Mouse (Mus musculus): ENCODE measurements around the gene Rab9b. TPM values are rescaled to one million over a fixed set of nuclear protein-coding genes. Genes with fewer than 3 reads are reported as not detected.

The Rab9b gene
- total and polyA plus RNA-seq, 3 experiments, result not detected

DNA sequence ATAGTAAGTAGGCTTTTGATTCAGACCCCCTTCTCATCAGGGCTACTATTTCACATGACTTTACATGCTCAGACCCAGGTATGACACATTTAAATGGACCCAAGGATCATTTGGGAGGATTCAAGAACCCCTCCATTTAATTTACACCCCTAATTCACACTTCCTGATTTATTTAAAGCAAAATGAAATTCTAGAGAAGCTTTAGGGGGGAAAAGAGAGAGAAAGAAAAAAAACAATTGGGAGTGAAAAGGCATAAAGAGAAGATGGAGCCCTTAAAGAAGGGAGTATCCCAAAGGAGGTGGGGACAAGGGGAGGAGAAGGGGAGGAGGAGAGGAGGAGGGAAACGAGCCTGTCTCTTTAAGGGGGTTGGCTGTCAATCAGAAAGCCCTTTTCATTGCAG is 46.2 kb downstream of the Rab9b start, which contains the start of gene Plp1:
Gene Plp1 (plus strand): TSS at position 301 of the 400 bp plus-strand sequence.
- H3K4me3 ChIP-seq (ENCODE audit: control insufficient read depth in 1 of 2, insufficient read depth in 1 of 2, low read depth in 2 of 2, low read length in 2 of 2), result no peak within 1 kb of the TSS

DNA sequence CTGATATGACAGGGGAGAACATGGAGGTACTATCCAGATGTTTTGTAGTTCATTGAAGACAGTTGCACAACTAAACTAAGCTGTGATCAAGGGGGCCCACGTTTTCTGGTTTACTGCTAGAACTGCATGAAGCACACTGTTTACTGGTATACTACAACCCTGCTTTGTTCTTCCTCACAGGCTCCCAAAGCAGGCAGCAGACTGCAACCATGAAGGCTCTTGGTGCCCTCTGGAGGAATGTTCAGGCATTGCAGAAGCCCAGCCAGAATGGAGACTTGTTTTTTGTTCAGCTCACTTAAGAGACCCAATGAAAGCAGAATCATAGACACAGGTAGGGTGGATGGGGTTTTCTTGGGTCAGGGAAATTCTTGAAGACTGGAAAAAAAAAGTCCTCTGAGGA is 48.3 kb downstream of the Rab9b start:
- H3K27me3 ChIP-seq (ENCODE audit: control insufficient read depth in 1 of 2, insufficient read depth in 2 of 2, low read length in 2 of 2), result no peaks in the 10 kb centered on the region
- no peaks in the 10 kb centered on the region for H3K79me2 ChIP-seq (ENCODE audit: control insufficient read depth, insufficient read depth, low read length, poor library complexity)
- TF ChIP-seq RAD21 (IDR thresholded peaks at IDR 0.05; ENCODE audit: low read depth, low read length) (peak; percentile 79), CTCF (IDR thresholded peaks at IDR 0.05 in 2 of 3, conservative IDR thresholded peaks at IDR 0.05 in 1 of 3; ENCODE audit: control insufficient read depth in 1 of 3, insufficient read depth in 1 of 3, low read depth in 2 of 3, low read length in 3 of 3, poor library complexity in 1 of 3, severe bottlenecking in 1 of 3) (peak; percentile 73 to 92 (median 90)), ZC3H11A (IDR thresholded peaks at IDR 0.05; ENCODE audit: low read depth, low read length) (peak; percentile 61), MAZ (IDR thresholded peaks at IDR 0.05; ENCODE audit: low read depth, low read length) (no peak), SMC3 (IDR thresholded peaks at IDR 0.05; ENCODE audit: low read depth, low read length) (peak; percentile 83)
- no peak overlapping the region for H3K4me3 ChIP-seq (ENCODE audit: control insufficient read depth in 1 of 2, insufficient read depth in 1 of 2, low read depth in 2 of 2, low read length in 2 of 2)
- H3K9ac ChIP-seq (ENCODE audit: control insufficient read depth, low read depth, low read length, poor library complexity, severe bottlenecking), result no peak overlapping the region
- peaks cover 0 to 2% of the 10 kb centered on the region in 2 experiments; a peak in 2 of 4 replicates for H3K36me3 ChIP-seq (ENCODE audit: control insufficient read depth in 1 of 2, insufficient read depth in 2 of 2, low read length in 2 of 2)
- H3K9me3 ChIP-seq (replicated peaks; ENCODE audit: insufficient read depth, low read length), result no peaks in the 10 kb centered on the region
- no peaks in the 10 kb centered on the region for H3K4me1 ChIP-seq (ENCODE audit: control insufficient read depth in 1 of 2, insufficient read depth in 2 of 2, low read length in 2 of 2)
- no peak overlapping the region for H3K27ac ChIP-seq (ENCODE audit: control insufficient read depth, low read depth, low read length)
- DNase-seq (ENCODE audit: low read depth, low spot score), result peak; percentile 80

More for the DNA sequence above, 46.2 kb downstream of the Rab9b start, which contains the start of gene Plp1:
- no peaks in the 10 kb centered on the region for H3K79me2 ChIP-seq (ENCODE audit: control insufficient read depth, insufficient read depth, low read length, poor library complexity)
- H3K27me3 ChIP-seq (ENCODE audit: control insufficient read depth in 1 of 2, insufficient read depth in 2 of 2, low read length in 2 of 2), result no peaks in the 10 kb centered on the region
- no peak within 1 kb of the TSS for H3K9ac ChIP-seq (ENCODE audit: control insufficient read depth, low read depth, low read length, poor library complexity, severe bottlenecking)
- no peak for DNase-seq (ENCODE audit: low read depth, low spot score)
- no peak for TF ChIP-seq E2F4 (IDR thresholded peaks at IDR 0.05; ENCODE audit: borderline replicate concordance, low read depth, low read length)
- TF ChIP-seq RCOR1 (IDR thresholded peaks at IDR 0.05; ENCODE audit: low read depth, low read length), result no peak
- TF ChIP-seq NELFE (IDR thresholded peaks at IDR 0.05; ENCODE audit: low read depth, low read length), result no peak
- no peak for TF ChIP-seq TAL1 (IDR thresholded peaks at IDR 0.05; ENCODE audit: low read length)
- TF ChIP-seq ZNF384 (IDR thresholded peaks at IDR 0.05; ENCODE audit: low read depth, low read length), result no peak
- no peak for TF ChIP-seq SIN3A (IDR thresholded peaks at IDR 0.05; ENCODE audit: low read length)
- TF ChIP-seq TBP (IDR thresholded peaks at IDR 0.05; ENCODE audit: low read depth, low read length), result no peak
- TF ChIP-seq JUND (IDR thresholded peaks at IDR 0.05; ENCODE audit: low read depth, low read length), result no peak
- TF ChIP-seq ZKSCAN1 (IDR thresholded peaks at IDR 0.05; ENCODE audit: low read depth, low read length), result no peak
- no peak for TF ChIP-seq MAFK (IDR thresholded peaks at IDR 0.05; ENCODE audit: borderline replicate concordance, low read depth, low read length)
- no peak for TF ChIP-seq SMC3 (IDR thresholded peaks at IDR 0.05; ENCODE audit: low read depth, low read length)
- TF ChIP-seq ZC3H11A (IDR thresholded peaks at IDR 0.05; ENCODE audit: low read depth, low read length), result no peak
- TF ChIP-seq KAT2A (conservative IDR thresholded peaks at IDR 0.05; ENCODE audit: low read depth, low read length), result no peak
- no peak for TF ChIP-seq HCFC1 (IDR thresholded peaks at IDR 0.05; ENCODE audit: low read depth, low read length)
- no peak for TF ChIP-seq NRF1 (IDR thresholded peaks at IDR 0.05; ENCODE audit: insufficient read depth, low read depth, low read length, poor library complexity, severe bottlenecking)
- no peaks in the 10 kb centered on the region for H3K4me1 ChIP-seq (ENCODE audit: control insufficient read depth in 1 of 2, insufficient read depth in 2 of 2, low read length in 2 of 2)
- H3K27ac ChIP-seq (ENCODE audit: control insufficient read depth, low read depth, low read length), result no peak within 1 kb of the TSS
- H3K36me3 ChIP-seq (ENCODE audit: control insufficient read depth in 1 of 2, insufficient read depth in 2 of 2, low read length in 2 of 2), result peaks cover 0 to 2% of the 10 kb centered on the region in 2 experiments; a peak in 2 of 4 replicates
- no peaks in the 10 kb centered on the region for H3K9me3 ChIP-seq (replicated peaks; ENCODE audit: insufficient read depth, low read length)
